Mouse (Mus musculus) cerebellum, postnatal 4 days (tissue): ENCODE data around the gene Gtf2h3.

ENCODE experiments used
- DNase-seq, 2 experiments: peaks; one replicate each; pipeline ENCODE4 v3.0.0; 2022; ENCODE audit warnings: low spot score in 2 of 2, mixed read lengths in 1 of 2

Gene Gtf2h3

GRCm38 (mm10) chr5:124636694-124637093 lies 57.8 kb downstream of the Gtf2h3 start:
- no peak for DNase-seq

- no peak for DNase-seq
Measured at GRCm38 (mm10) chr5:124637300-124637699, 58.4 kb downstream of the Gtf2h3 start.

DNA sequence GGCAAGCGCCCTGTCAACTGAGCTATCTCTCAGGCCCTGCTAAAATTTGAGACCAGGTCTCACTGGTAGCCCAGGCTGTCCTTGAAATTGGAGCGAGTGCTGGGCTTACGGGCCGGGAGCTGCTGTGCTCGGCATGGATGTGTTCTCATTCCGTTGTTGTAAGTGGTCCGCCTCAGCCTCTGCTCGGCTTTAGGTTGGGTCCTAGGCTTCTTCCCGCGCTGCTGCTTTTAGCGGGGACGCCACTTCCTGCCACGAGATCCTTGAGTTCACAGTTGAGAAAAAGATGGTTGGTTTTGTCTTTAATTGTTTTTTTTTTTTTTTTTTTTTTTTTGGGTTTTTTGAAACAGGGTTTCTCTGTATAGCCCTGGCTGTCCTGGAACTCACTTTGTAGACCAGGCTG lies 58.9 kb downstream of the Gtf2h3 start:
- no peak for DNase-seq
